Mouse (Mus musculus): ENCODE measurements at regions not wholly inside any gene's neighbourhood (a gene's known extent, or its start where the extent isn't known, plus 50 kb on each side); places are given as distances from the start of the nearest gene placed in this dataset.

- TF ChIP-seq CTCF (IDR thresholded peaks at IDR 0.05; ENCODE audit: borderline replicate concordance, extremely low read depth, insufficient read depth, insufficient read length) = no peak
- TF ChIP-seq POLR2A (IDR thresholded peaks at IDR 0.05; ENCODE audit: borderline replicate concordance, extremely low read depth, insufficient read depth, insufficient read length, poor library complexity, severe bottlenecking) = no peak
Measured at GRCm38 (mm10) chr10:8969016-8969415, 83.1 kb upstream of the Sash1 start.

All from brain, embryonic 14.5 days (tissue).